Mouse (Mus musculus) limb, embryonic 10.5 days (tissue): ENCODE measurements around the gene Epb41l5. TPM values are rescaled to one million over a fixed set of nuclear protein-coding genes. Genes with fewer than 3 reads are reported as not detected.

Source experiments
- DNase-seq: peaks from one replicate; pipeline ENCODE4 v3.0.0-alpha.2; 2017; ENCODE audit warnings: low spot score
- H3K27ac ChIP-seq: fragments of 300-500 bp; sonication (generic); 2 replicates; pipeline ENCODE4 v1.5.1; 2016; ENCODE audit warnings: mild to moderate bottlenecking
- H3K27me3 ChIP-seq: fragments of 300-500 bp; sonication (generic); 2 replicates; pipeline ENCODE4 v1.6.1; 2016; ENCODE audit warnings: low read depth, mild to moderate bottlenecking; ENCODE audit not compliant: poor library complexity, severe bottlenecking
- H3K36me3 ChIP-seq: fragments of 300-500 bp; sonication (generic); 2 replicates; pipeline ENCODE4 v1.6.1; 2016; ENCODE audit warnings: mild to moderate bottlenecking, moderate library complexity
- H3K4me1 ChIP-seq: fragments of 300-500 bp; sonication (generic); 2 replicates; pipeline ENCODE4 v1.6.1; 2016
- H3K4me3 ChIP-seq: fragments of 300-500 bp; sonication (generic); 2 replicates; pipeline ENCODE4 v1.5.1; 2016; ENCODE audit warnings: mild to moderate bottlenecking, moderate library complexity
- H3K9me3 ChIP-seq: fragments of 300-500 bp; sonication (generic); replicated peaks from 2 replicates; pipeline ENCODE4 v1.6.1; 2016; ENCODE audit warnings: mild to moderate bottlenecking
- WGBS: fragments of 180-500 bp; shearing (Covaris S2); methylation state at CpG from one replicate; pipeline ENCODE4 v1.1.7; 2016; 5-methylcytosine and 5-hydroxymethylcytosine counted together
- polyA plus RNA-seq: library from polyadenylated mRNA; unstranded; fragments of >200 nt; fragmentation: Nextera tagmentation; extraction: Ambion mirVana; gene quantifications from 2 replicates; pipeline ENCODE4 v1.2.1, GENCODE M21; 2016

Gene Epb41l5
- polyA plus RNA-seq, 1 experiment from 2014 or later: 25.0 TPM

DNA sequence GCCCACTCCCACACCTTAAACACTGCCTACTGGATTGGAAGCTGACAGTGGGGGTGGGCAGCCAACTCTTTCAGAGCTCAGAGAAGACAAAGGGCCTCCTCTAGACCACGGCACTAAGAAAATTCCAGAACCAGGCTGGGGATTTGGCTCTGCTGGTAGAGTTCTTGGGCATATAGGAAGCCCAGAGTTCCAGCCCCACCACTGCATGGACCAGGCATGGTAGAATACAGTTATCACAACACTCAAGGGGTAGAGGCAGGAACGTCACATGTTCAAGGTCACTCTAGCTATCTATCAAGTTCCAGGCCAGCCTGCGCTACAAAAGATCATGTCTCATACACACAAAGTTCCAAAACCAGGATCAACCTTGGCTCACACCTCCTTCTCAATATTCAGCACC lies 145.6 kb downstream of the Epb41l5 start:
- H3K27ac ChIP-seq: peak overlapping the region; percentile 31
- peak overlapping the region; percentile 83 for H3K4me3 ChIP-seq
- 87% methylated on average over 3 of the region's 3 CpGs for WGBS
- 0 out of 2 replicates have a peak, but pooled peaks cover 8% of the 10 kb centered on the region for H3K27me3 ChIP-seq
- H3K9me3 ChIP-seq: no peaks in the 10 kb centered on the region
- peaks cover 45% of the 10 kb centered on the region for H3K4me1 ChIP-seq
- H3K36me3 ChIP-seq: peaks cover 15% of the 10 kb centered on the region
- no peak for DNase-seq

DNA sequence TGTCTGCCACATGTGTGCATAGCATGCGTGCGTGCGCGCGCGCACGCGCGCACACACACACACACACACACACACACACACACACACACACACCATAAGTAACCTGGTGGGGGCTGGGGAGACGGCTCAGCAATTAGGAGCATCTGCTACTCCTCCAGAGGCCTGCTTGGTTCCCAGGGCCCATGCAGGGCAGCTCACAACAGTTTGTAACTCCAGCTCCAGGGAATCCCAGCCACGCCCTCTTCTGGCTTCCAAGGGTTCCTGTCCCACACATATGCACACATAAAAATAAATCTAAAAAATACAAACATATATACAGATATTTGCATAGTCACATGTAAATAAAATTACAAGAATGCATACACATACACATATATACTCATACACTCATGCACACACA lies 146.1 kb downstream of the Epb41l5 start:
- Histone ChIP-seq H3K27ac (no peak overlapping the region), H3K4me3 (peak overlapping the region; percentile 83; the same call in 1 of the 2 replicates), H3K4me1 (peaks cover 46% of the 10 kb centered on the region), H3K27me3 (0 out of 2 replicates have a peak, but pooled peaks cover 8% of the 10 kb centered on the region), H3K36me3 (peaks cover 15% of the 10 kb centered on the region), H3K9me3 (no peaks in the 10 kb centered on the region)
- WGBS: 90% methylated on average over 11 of the region's 11 CpGs
- DNase-seq: no peak

- no peaks in the 10 kb centered on the region for H3K9me3 ChIP-seq
- no peak overlapping the region for H3K4me3 ChIP-seq
- 0 out of 2 replicates have a peak, but pooled peaks cover 4% of the 10 kb centered on the region for H3K27me3 ChIP-seq
- peaks cover 46% of the 10 kb centered on the region for H3K4me1 ChIP-seq
- 82% methylated on average over 8 of the region's 8 CpGs for WGBS
- peaks cover 15% of the 10 kb centered on the region for H3K36me3 ChIP-seq
- H3K27ac ChIP-seq: no peak overlapping the region
- no peak for DNase-seq
Measured at GRCm38 (mm10) chr1:119501881-119502280, 146.9 kb downstream of the Epb41l5 start.

DNA sequence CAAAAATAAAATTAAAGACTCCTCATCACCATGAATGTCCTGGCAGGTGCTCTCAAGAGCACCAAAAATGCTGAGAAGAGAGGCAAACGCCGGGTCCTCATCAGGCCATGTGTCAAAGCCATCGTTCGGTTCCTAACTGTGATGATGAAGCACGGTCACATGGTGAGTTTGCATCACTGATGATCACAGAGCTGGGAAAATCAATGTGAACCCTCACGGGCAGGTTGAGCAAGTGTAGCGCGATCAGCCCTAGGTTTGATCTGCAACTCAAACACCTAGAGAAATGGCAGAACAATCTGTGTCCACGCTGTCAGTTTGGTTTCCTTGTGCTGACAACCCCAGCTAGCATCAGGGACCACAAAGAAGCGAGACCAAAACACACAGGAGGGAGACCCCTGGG lies 149.3 kb downstream of the Epb41l5 start:
- DNase-seq: no peak
- Histone ChIP-seq H3K27me3 (no peaks in the 10 kb centered on the region), H3K9me3 (no peaks in the 10 kb centered on the region), H3K4me1 (peaks cover 28% of the 10 kb centered on the region), H3K27ac (no peak overlapping the region), H3K36me3 (peaks cover 15% of the 10 kb centered on the region), H3K4me3 (no peak overlapping the region)
- WGBS: 95% methylated on average over 10 of the region's 10 CpGs

GRCm38 (mm10) chr1:119498536-119499231 lies 150.1 kb downstream of the Epb41l5 start:
- Histone ChIP-seq H3K9me3 (no peaks in the 10 kb centered on the region), H3K27me3 (no peaks in the 10 kb centered on the region), H3K27ac (no peak overlapping the region), H3K4me1 (peaks cover 21% of the 10 kb centered on the region), H3K36me3 (peaks cover 15% of the 10 kb centered on the region), H3K4me3 (no peak overlapping the region)
- WGBS: 91% methylated on average over 9 of the region's 9 CpGs
- DNase-seq: no peak

GRCm38 (mm10) chr1:119497346-119498004 lies 151.3 kb downstream of the Epb41l5 start:
- 81% methylated on average over 5 of the region's 5 CpGs for WGBS
- H3K9me3 ChIP-seq: no peaks in the 10 kb centered on the region
- H3K27ac ChIP-seq: no peak overlapping the region
- peaks cover 15% of the 10 kb centered on the region for H3K36me3 ChIP-seq
- H3K4me1 ChIP-seq: peaks cover 11% of the 10 kb centered on the region
- no peaks in the 10 kb centered on the region for H3K27me3 ChIP-seq
- no peak overlapping the region for H3K4me3 ChIP-seq
- DNase-seq: no peak

GRCm38 (mm10) chr1:119495396-119495775 lies 153.4 kb downstream of the Epb41l5 start:
- Histone ChIP-seq H3K9me3 (no peaks in the 10 kb centered on the region), H3K36me3 (peaks cover 2% of the 10 kb centered on the region), H3K4me1 (peaks cover 28% of the 10 kb centered on the region), H3K27ac (no peak overlapping the region), H3K27me3 (no peaks in the 10 kb centered on the region), H3K4me3 (no peak overlapping the region)
- WGBS: 87% methylated on average over 6 of the region's 6 CpGs
- DNase-seq: no peak

Other genes with a start within 250 kb of the Epb41l5 start
- gene Inhbb, start 226.8 kb downstream of the Epb41l5 start, polyA plus RNA-seq: 0.06 and 0.09 TPM in 2 replicates
- 106 and 112 TPM in 2 replicates for gene Ralb, start 144.2 kb downstream of the Epb41l5 start, polyA plus RNA-seq
- gene Tmem185b, start 122.8 kb downstream of the Epb41l5 start, polyA plus RNA-seq: 20.7 and 20.9 TPM in 2 replicates
- 3.2 and 6.5 TPM in 2 replicates for gene Ptpn4, start 188.6 kb upstream of the Epb41l5 start, polyA plus RNA-seq